8 mouse cellular contexts compared by ENCODE assay signal in genomic region chr3:28577301-28577700, GRCm38 (mm10).
DNase-seq lines count a peak whose midpoint lies in the region; ATAC-seq and TF ChIP-seq lines count a peak whose summit lies in the region.

No protein-coding gene starts in this region.

- H3K4me2 ChIP-seq in hindbrain, embryonic 13.5 days, result no peak overlapping the region
- peak overlapping the region; percentile 37 for H3K4me2 ChIP-seq in limb, embryonic 15.5 days
- no peak overlapping the region for H3K4me2 ChIP-seq in stomach, postnatal 0 days (replicated peaks; ENCODE audit: low read depth)

- H3K4me1 ChIP-seq in hindbrain, embryonic 13.5 days (replicated peaks), result peaks cover 8% of the 10 kb centered on the region
- peaks cover 6% of the 10 kb centered on the region for H3K4me1 ChIP-seq in limb, embryonic 15.5 days
- no peaks in the 10 kb centered on the region for H3K4me1 ChIP-seq in stomach, postnatal 0 days (replicated peaks; ENCODE audit: control insufficient read depth, insufficient read depth)

- TF ChIP-seq CTCF in brain, embryonic 14.5 days (IDR thresholded peaks at IDR 0.05; ENCODE audit: borderline replicate concordance, extremely low read depth, insufficient read depth, insufficient read length), result no peak
- TF ChIP-seq CTCF in stomach, postnatal 0 days (IDR thresholded peaks at IDR 0.05; ENCODE audit: low read depth), result no peak

- TF ChIP-seq EP300 in stomach, postnatal 0 days (optimal IDR thresholded peaks at IDR 0.05), result no peak

- H3K4me3 ChIP-seq in hindbrain, embryonic 13.5 days, result no peak overlapping the region
- peak overlapping the region; percentile 16; the same call in 1 of the 2 replicates for H3K4me3 ChIP-seq in limb, embryonic 15.5 days
- no peak overlapping the region for H3K4me3 ChIP-seq in stomach, postnatal 0 days (ENCODE audit: low read depth, low read length)

- H3K9me3 ChIP-seq in hindbrain, embryonic 13.5 days, result no peaks in the 10 kb centered on the region
- H3K9me3 ChIP-seq in limb, embryonic 15.5 days, result no peaks in the 10 kb centered on the region
- no peaks in the 10 kb centered on the region for H3K9me3 ChIP-seq in stomach, postnatal 0 days (ENCODE audit: control insufficient read depth, low read length)

- peaks cover 56% of the 10 kb centered on the region for H3K36me3 ChIP-seq in hindbrain, embryonic 13.5 days
- no peaks in the 10 kb centered on the region for H3K36me3 ChIP-seq in limb, embryonic 15.5 days
- no peaks in the 10 kb centered on the region for H3K36me3 ChIP-seq in stomach, postnatal 0 days (ENCODE audit: control insufficient read depth, insufficient read depth, low read length)

- H3K27me3 ChIP-seq in hindbrain, embryonic 13.5 days, result no peaks in the 10 kb centered on the region
- no peaks in the 10 kb centered on the region for H3K27me3 ChIP-seq in limb, embryonic 15.5 days
- no peaks in the 10 kb centered on the region for H3K27me3 ChIP-seq in stomach, postnatal 0 days (ENCODE audit: control insufficient read depth, insufficient read depth, low read length)

- no peak overlapping the region for H3K9ac ChIP-seq in hindbrain, embryonic 13.5 days
- no peak overlapping the region for H3K9ac ChIP-seq in limb, embryonic 15.5 days
- H3K9ac ChIP-seq in stomach, postnatal 0 days (ENCODE audit: low read length), result no peak overlapping the region

- TF ChIP-seq POLR2A in brain, embryonic 14.5 days (IDR thresholded peaks at IDR 0.05; ENCODE audit: borderline replicate concordance, extremely low read depth, insufficient read depth, insufficient read length, poor library complexity, severe bottlenecking), result no peak

- 28% methylated on average over 15 of the region's 15 CpGs for WGBS in hindbrain, embryonic 13.5 days
- 16% methylated on average over 14 of the region's 15 CpGs for WGBS in limb, embryonic 15.5 days
- WGBS in stomach, postnatal 0 days, result 23% methylated on average over 15 of the region's 15 CpGs

- peak overlapping the region; percentile 44; the same call in 1 of the 2 replicates for H3K27ac ChIP-seq in hindbrain, embryonic 13.5 days
- H3K27ac ChIP-seq in limb, embryonic 15.5 days, result no peak overlapping the region
- no peak overlapping the region for H3K27ac ChIP-seq in stomach, postnatal 0 days (replicated peaks)

- peak; percentile 24 for DNase-seq in adrenal gland, postnatal 25 days
- no peak for DNase-seq in adrenal gland, postnatal 4 days (ENCODE audit: low spot score in 2 of 2)
- DNase-seq in brain, embryonic 14.5 days (ENCODE audit: low read depth), result peak; percentile 75
- peak; percentile 31 to 46 for DNase-seq in frontal cortex, postnatal 25 days (ENCODE audit: low spot score in 2 of 2)
- DNase-seq in stomach, postnatal 0 days (ENCODE audit: low spot score), result peak; percentile 23
- no peak for DNase-seq in c-Kit-positive CD71-positive TER-119-positive erythroid progenitor cells, embryonic 14.5 days (ENCODE audit: low spot score)

- ATAC-seq in hindbrain, embryonic 13.5 days (ENCODE audit: low FRiP score), result peak; percentile 46
- ATAC-seq in limb, embryonic 15.5 days (ENCODE audit: insufficient number of reproducible peaks, low FRiP score, low TSS enrichment, low read depth), result no peak
- no peak for ATAC-seq in stomach, postnatal 0 days (ENCODE audit: low FRiP score, low TSS enrichment)

Comparison
In these comparisons a context has a peak if more than half of its experiments do, and no peak if none do; other contexts are left out.
1. DNase-seq: peak in adrenal gland, postnatal 25 days (single experiment), brain, embryonic 14.5 days (single experiment), frontal cortex, postnatal 25 days (2 of 2) and stomach, postnatal 0 days (single experiment); none in adrenal gland, postnatal 4 days (0 of 2) and c-Kit-positive CD71-positive TER-119-positive erythroid progenitor cells, embryonic 14.5 days (single experiment).